Mouse (Mus musculus): ENCODE results near the gene Cryzl1. TPM values are rescaled to one million over a fixed set of nuclear protein-coding genes. Genes with fewer than 3 reads are reported as not detected.

Gene Cryzl1
- total RNA-seq (2021): 10 to 100 TPM; 30.0 to 32.2 TPM

- DNase-seq: peak; percentile 99
- intact Hi-C loops (cut with DNase I): loop anchor here (10.0 kb wide), 1 partner anchor 556 kb away; no protein-coding TSS in a partner anchor
Observed at GRCm38 (mm10) chr16:91728123-91729065, at the start of gene Cryzl1. Gene Cryzl1 (minus strand): TSS chr16:91728975.

- DNase-seq: no peak
- intact Hi-C loops (cut with DNase I): no loop called here
Observed at GRCm38 (mm10) chr16:91772586-91772985, 43.8 kb upstream of the Cryzl1 start.

GRCm38 (mm10) chr16:91771334-91771733, 42.6 kb upstream of the Cryzl1 start:
- DNase-seq: no peak
- intact Hi-C loops (cut with DNase I): no loop called here

- intact Hi-C loops (cut with DNase I): no loop called here
- DNase-seq: no peak
Observed at GRCm38 (mm10) chr16:91770662-91771061, 41.9 kb upstream of the Cryzl1 start.

GRCm38 (mm10) chr16:91769911-91770310, 41.1 kb upstream of the Cryzl1 start:
- intact Hi-C loops (cut with DNase I): no loop called here
- DNase-seq: no peak

GRCm38 (mm10) chr16:91768586-91768985, 39.8 kb upstream of the Cryzl1 start:
- DNase-seq: peak; percentile 54 to 60
- intact Hi-C loops (cut with DNase I): no loop called here

GRCm38 (mm10) chr16:91767165-91767701, 38.5 kb upstream of the Cryzl1 start:
- DNase-seq: peak; percentile 48 to 66
- intact Hi-C loops (cut with DNase I): loop anchor here (2.0 kb wide), 1 partner anchor 30 kb away; no protein-coding TSS in a partner anchor

- intact Hi-C loops (cut with DNase I): loop anchor here (2.0 kb wide), 1 partner anchor 29 kb away; no protein-coding TSS in a partner anchor
- DNase-seq: no peak
Observed at GRCm38 (mm10) chr16:91765816-91766210, 37.0 kb upstream of the Cryzl1 start.

- intact Hi-C loops (cut with DNase I): no loop called here
- no peak for DNase-seq
Observed at GRCm38 (mm10) chr16:91765121-91765815, 36.5 kb upstream of the Cryzl1 start.

- intact Hi-C loops (cut with DNase I): no loop called here
- DNase-seq: no peak
Observed at GRCm38 (mm10) chr16:91764414-91764813, 35.6 kb upstream of the Cryzl1 start.

GRCm38 (mm10) chr16:91763975-91764374, 35.2 kb upstream of the Cryzl1 start:
- DNase-seq: no peak
- intact Hi-C loops (cut with DNase I): no loop called here

GRCm38 (mm10) chr16:91762476-91762875, 33.7 kb upstream of the Cryzl1 start:
- intact Hi-C loops (cut with DNase I): no loop called here
- DNase-seq: no peak

- intact Hi-C loops (cut with DNase I): no loop called here
- DNase-seq: no peak
Observed at GRCm38 (mm10) chr16:91761761-91762160, 33.0 kb upstream of the Cryzl1 start.

GRCm38 (mm10) chr16:91761202-91761601, 32.4 kb upstream of the Cryzl1 start:
- intact Hi-C loops (cut with DNase I): no loop called here
- DNase-seq: no peak

GRCm38 (mm10) chr16:91754957-91755356, 26.2 kb upstream of the Cryzl1 start:
- no peak for DNase-seq
- intact Hi-C loops (cut with DNase I): no loop called here

GRCm38 (mm10) chr16:91753611-91754010, 24.8 kb upstream of the Cryzl1 start:
- DNase-seq: no peak
- intact Hi-C loops (cut with DNase I): no loop called here

GRCm38 (mm10) chr16:91751644-91752385, 23.0 kb upstream of the Cryzl1 start:
- DNase-seq: no peak
- intact Hi-C loops (cut with DNase I): no loop called here

- intact Hi-C loops (cut with DNase I): no loop called here
- no peak for DNase-seq
Observed at GRCm38 (mm10) chr16:91747567-91747966, 18.8 kb upstream of the Cryzl1 start.

- intact Hi-C loops (cut with DNase I): no loop called here
Observed at GRCm38 (mm10) chr16:91746101-91746950, 17.6 kb upstream of the Cryzl1 start.

GRCm38 (mm10) chr16:91743055-91743454, 14.3 kb upstream of the Cryzl1 start:
- intact Hi-C loops (cut with DNase I): no loop called here
- no peak for DNase-seq

More at GRCm38 (mm10) chr16:91746101-91746950, 17.6 kb upstream of the Cryzl1 start:
- peak; percentile 58 to 62 for DNase-seq

All from heart, postnatal 10 days (tissue).